Mouse (Mus musculus): ENCODE results near the gene Foxp1. TPM values are rescaled to one million over a fixed set of nuclear protein-coding genes. Genes with fewer than 3 reads are reported as not detected.

The Foxp1 gene
- total RNA-seq, 2 experiments from 2014 or later = 82.4 to 85.4 TPM

DNA sequence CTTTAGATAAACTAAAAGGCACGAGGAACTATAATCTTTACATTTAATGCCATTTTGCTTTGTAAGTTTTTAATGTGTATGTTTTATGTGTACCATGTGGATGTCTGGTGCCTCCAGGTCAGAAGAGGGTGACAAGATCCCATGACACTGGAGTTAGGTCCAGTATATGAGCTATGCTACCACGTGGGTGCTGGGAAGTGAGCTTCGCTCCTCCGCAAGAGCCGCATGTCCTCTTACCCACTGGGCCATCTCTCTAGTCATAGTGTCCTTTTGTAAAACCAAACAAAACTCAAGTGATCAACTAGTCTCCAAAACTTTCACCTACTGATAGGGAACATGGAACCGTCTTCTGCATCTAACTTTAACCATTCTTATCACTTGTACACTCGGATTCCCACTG lies 542.5 kb downstream of the Foxp1 start:
- DNase-seq = no peak

DNA sequence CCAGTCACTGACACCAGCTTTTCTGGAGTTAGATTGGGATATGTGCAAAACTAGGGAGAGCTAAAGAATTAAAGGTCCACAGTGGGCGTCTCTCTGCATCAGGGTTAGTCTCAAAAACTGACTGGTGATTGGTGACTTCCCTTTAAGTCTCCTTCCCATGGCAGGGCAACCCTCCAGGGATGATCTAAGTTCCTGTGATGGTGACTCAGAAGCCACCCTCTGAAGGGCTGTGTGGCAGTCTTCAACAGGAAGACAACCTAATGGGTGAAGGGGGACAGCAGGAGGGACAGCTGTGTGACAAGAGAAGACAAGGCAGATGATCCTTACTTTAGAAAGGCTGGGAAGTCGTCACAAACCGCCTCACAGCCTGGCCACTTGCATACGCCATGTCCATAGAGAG lies 544.7 kb downstream of the Foxp1 start:
- DNase-seq = no peak

DNA sequence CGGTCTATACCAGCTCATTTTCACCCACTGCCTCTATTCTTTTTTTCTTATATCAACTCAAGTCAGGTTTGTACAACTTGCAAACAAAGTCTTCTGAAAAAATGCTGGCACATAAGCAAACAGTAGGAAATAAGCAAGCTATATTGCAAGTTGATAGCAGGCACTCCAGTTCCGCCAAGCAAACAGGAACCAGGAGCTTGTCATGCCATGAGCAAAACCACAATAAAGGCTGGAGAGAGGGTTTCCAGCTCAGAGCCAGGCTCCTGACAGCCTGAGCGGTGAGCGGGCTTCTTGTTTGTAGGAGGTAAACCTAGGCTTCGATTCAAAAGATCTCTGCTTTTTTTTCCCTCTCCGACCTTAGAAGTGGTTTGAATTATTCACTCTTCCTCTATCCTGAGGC lies 546.6 kb downstream of the Foxp1 start:
- DNase-seq = no peak

DNA sequence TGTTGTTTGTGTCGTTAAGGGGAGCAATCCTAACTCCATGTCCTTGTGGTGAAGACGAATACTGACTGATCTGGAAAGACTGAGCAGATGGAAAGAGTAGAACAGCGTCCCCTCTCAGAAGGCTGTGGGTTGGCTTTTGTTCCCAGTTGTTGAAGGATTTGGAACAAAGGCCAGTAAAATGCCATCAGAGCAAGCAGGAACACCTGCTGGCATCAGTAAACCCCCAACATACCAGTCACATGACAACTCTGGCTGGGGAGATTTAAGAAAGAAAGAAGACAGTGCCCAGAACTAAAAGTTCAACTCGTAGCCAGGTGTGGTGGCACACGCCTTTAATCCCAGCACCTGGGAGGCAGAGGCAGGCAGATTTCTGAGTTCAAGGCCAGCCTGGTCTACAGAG lies 549.1 kb downstream of the Foxp1 start:
- DNase-seq = no peak

DNA sequence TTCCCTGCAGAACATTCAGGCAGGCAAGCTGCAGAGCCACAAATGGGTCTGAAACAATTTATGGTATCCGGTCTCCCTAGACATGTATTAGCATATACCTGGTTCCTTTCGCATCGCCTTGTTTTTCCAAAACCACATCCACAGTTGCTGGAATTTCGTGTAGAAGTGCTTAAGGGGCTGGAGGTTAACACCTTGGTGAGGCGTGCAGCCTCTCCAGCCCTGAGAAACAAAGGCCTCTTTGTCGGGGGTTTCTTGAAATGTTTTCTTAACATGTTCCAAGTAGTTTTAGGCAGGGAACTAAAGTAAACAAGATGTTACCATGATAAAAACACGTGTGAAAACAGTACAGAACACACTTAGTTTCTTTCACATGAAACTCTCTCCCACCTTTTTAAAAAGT lies 550.1 kb downstream of the Foxp1 start:
- no peak for DNase-seq

DNA sequence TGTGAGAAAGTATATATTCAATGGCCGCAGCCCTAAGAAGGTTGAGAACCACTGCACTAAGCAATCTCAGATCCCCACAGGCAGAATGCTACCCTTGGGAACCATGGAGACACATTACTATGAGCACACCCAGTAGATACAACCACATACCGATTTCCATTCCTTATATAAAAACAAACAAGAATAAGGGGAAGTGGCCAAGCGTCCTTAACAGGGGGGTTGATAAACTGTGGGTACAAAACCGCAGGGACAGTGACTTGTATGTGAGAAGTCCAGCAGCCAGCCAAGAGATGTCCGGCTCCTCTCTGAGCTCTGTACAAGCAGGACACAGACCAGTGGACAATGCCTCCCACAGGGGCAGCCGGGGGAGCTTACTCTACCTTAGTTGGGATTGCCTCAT lies 563.2 kb downstream of the Foxp1 start:
- no peak for DNase-seq

DNA sequence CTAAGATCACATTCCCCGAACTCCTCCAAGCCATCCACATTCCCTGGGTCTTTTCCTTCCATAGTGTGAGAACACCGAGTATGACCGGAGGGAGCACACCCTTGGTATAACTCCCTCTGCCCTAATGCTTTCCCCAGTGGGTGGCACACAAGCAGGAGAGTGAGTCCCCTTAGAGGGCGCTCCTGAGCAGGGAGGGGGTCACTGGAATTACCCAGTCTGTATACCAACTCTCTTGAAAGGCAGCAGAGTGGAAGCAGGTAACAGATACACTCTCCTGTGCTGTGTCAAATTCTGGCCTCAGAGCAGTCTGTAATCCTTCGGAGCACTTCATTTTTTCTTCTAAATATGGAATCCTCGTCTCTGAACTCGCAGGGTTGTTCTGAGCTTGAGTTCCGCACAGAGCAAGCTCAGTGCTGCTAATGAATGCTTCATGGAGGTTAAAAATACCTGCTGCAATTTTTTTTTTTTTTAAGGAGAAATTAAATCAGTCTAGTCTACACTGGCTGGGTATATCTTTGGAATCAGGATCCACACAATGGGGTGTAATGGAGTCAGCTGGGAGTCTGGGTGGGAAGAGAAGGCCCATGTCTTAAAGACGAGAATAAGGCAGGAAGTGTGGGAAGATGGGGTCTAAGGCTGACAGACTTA lies 565.9 kb downstream of the Foxp1 start:
- no peak for DNase-seq

DNA sequence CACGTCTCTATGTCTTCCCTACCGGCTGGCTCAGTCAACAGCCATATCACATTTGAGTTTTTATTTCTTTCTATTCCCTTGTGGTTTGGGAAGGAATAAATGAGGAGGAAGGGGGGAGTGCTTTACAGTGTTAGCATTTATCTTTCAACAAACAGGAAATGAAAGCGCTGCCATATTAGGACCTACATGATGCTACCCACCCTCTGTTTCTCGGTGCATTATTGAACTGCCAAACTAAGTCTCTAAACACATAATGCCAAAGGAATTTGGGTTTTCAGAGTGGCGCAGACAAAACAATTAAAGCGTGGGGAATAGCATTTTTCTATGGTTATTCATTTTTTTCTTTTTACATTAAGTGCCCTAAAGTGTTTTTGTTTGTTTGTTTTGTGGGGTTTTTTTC lies 566.8 kb downstream of the Foxp1 start:
- DNase-seq = no peak

DNA sequence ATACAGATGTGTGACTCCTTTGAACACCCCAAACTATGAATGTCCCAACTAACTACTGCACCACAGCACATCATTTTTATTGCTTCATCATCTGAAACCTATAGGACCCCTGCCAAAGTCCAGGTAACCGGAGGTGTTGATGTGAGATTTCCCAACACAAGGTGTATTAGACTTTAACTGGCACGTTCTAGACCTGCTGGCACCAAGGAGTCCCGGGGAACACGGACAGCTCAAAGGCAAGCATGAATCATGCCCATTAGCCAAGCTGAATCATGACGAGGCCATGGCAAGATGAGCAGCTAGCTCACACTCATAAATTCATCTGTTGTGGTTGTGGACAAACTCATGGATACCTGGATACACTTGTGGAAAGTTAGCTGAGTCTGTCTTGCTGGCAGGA lies 568.1 kb downstream of the Foxp1 start:
- no peak for DNase-seq

DNA sequence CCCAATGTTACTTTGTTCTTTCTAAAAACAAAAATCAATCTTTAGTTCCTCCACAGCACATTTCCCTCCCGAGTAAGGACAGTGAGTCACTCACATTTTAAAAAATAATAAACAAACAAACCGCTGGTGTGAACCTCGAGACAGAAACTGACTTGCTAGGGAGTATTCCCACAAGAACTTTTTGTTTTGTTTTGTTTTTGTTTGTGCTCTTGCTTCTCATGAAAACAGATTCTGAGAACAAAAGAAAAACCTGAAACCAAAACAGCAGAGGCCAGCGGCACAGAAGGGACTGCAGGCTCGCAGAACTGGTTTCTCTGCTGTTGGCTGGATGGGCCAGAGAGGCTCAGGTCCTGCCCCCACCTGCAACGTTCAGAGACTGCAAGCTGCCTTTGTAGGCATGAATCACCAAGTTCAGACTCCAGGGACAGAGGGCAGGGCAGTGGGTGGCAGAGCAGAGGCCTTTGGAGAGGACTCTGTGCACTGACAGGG lies 572.8 kb downstream of the Foxp1 start:
- DNase-seq = no peak

DNA sequence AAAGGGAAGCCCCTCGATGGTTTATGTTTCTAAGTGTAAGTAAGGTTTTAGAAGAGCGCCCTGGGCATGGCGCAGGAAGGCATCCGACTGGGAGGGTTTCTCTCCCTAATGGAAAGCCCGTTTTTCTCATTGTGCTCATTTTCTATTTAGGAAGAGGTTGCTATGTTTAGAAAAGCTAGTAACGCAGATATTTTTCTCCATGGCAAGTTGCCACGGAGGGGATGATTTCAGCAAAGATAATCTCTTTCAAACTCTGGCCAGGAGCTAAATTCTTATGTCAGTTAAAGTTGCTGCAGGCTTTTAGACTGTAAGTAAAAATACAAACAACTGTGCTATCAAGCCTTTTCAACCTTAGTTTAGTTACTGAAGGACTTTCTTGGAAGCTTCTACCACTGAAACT lies 573.2 kb downstream of the Foxp1 start:
- DNase-seq = no peak

DNA sequence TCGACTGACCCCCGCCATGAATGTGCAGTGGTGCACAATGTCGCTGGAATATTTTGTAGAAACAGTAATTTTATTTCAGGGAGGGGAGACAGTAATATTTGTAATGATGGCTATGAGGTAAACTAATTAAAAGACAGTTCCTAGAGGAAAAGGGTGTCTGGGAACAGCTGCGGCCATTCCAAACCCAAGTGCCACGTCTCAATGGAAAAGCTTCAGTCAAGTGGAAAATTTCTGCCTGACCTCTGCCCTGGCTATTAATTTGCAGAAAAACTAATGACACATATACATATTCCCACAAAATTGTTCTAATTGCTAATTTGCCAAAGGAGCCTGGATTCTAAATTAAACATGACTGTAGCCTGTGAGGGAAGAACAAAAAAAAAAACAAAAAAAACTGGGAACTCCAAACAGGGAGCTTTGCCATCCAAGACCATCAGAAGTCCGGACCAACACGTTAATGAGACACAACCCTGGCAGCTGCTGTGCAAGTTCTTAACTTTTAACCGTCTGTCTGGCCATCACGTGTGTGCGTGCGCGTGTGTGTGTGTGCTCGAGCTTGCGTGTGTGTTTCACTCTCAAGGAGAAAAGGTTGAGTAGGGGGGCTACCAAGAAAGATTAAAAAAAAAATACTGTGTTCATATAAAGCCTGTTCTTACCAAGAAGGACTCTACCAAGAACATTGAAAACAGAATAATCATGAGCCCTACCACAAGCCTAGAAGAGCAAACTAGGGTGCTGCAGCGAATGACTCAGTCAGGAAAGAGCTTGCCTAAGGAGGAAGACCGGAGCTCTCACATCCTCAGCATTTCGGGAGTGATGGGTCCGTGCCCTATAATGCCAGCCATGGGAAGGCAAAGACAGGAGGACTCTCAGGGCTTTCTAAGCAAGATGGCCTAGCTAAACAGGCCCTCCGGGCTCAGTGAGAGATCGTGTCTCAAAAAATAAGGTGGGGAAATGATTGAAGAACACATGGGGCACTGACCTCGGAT lies 574.1 kb downstream of the Foxp1 start:
- no peak for DNase-seq

DNA sequence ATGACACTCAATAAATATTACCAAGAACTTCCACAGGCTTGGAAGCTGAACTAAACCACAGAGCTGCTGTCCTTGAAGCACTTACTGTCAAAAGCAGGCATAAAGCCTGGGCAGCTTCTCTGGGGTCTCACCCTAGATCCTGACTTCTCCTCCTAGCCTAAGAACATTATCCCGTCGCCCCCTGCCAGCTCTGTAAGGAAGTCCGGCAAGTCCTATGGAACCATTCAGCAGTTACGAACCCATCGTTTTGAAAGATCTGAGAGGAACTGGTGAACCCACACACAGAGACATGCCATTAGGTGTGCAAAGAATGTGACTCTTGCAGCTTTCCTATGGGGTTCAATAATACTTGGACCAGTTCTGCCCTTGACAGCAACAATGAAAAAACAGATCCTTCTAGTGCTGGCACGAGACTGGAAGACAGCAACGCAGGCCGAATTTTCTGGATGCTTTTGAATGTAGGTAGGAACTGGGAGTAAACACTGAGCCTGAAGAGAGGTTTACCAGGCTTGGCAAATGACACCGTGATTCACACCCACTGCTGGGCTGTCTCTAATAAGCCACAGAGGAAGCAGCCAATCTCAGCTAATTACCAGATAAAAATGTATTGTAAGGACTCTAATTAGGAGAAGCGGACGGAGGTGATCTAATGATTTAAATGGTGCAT lies 574.9 kb downstream of the Foxp1 start:
- no peak for DNase-seq

DNA sequence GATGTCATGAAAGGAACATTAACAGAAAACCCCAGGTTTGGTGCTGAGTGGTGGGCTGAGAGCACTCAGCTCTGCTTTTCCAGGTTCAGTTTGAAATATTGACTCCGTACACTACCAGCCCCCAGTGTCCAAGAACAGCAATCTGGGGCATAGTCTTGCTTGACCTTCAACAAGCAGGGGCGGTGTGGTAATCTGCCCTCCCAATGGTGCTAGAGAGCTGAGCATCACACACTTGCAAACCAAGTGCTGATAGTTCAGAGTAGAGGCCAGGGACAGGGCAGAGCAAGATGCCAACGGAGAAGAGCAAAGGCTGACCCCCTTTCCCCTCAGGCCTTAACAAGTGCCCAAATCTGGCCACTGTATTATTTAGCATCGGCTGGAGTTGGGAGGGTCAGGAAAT lies 575.8 kb downstream of the Foxp1 start:
- DNase-seq = no peak

DNA sequence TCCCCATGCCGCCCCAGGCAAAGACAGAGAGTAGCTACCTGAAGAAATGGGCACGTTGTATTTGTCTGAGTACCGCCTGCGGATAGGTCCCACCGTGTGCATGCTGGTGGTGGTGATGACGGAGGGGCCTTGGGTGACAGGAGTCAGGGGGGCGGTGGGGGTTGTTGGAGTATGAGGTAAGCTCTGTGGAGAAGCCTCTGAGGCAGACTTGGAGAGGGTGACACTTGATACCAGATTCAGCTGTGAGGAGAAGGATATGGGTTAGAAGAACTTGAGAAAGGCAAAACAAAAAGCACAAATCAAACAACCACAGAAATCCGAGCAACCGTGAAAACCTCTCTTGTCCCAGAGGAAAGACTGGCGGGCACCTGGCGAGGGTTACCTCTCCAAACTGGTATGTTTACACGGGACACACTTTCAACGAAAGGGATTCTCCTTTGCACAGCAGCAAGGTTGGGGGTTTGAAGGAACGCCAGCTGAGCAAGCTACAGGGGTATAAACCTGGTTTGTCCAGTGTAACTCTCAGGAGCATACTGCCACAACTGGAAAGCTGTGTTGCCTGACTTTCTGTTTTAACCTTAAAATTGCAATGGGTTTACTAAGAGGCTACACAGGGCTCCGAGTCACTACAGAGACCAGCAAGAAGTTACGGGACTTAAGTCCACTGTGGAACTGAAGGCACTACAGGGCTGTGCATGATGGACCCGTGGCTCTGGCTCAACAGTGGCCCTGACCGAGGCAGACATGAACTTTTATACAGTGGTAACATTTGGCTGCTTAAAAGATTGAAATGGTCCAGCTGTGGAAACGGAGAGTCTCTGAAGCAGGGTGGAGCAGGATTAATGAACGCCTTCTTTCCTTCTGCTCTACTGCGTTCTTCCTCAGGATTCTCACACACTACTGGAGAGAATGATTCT lies 576.8 kb downstream of the Foxp1 start:
- no peak for DNase-seq

DNA sequence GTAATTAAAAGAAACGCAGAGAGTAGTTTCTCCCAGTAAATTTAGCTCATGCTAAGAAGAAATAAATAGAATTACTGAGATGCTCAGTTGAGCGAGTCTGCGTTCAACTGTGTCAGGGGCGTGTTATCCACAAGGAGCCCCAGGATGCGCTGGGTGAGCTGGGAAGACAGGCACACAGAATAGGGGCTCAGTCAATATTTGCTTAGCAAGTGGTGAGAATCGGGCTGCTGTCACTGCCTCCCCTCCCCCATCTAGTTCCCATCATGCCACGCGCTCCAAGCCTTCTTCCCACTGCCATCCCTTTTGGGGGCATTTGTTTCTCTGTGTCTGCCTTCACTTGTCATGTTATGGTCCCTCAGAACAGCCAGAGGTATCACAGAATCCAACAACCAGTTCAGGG lies 584.2 kb downstream of the Foxp1 start:
- no peak for DNase-seq

DNA sequence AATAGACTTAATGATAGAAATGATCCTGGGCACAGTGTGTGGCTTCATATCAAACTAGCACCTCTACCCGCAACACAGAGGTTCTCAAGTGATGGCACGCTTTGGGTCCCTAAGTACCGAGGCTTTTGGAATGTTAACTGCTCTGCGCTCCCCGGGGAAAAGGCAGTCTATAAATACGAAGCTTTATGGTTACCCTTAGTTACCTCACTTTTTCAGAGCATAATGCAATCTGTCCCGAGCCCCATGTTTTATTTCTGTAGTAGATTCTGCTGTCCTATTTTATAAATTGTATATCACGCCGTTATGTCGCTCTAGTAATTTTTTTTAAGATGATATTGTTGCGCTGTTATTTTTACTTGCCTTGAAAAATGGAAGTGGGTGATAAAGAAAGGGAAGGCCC lies 585.0 kb downstream of the Foxp1 start:
- no peak for DNase-seq

DNA sequence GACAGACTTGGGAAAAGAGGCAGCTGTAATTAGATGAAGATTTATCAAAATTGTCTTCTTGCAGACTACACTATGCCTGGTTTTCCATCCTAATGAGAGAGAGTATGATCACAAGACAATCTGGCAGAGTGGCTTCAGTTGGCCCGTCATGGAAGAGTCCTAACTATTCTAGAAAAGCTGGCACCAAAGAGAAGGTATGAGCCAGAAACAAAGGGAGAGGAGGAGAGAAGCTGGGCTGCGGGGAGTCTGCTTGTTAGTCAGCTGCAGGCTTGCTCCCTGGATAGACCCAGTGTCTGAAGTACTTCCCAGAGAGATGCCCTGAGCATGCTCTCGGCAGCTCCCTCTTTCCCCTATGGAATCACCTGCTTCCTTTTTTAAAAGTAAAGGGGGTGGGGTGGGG lies 586.1 kb downstream of the Foxp1 start:
- no peak for DNase-seq

DNA sequence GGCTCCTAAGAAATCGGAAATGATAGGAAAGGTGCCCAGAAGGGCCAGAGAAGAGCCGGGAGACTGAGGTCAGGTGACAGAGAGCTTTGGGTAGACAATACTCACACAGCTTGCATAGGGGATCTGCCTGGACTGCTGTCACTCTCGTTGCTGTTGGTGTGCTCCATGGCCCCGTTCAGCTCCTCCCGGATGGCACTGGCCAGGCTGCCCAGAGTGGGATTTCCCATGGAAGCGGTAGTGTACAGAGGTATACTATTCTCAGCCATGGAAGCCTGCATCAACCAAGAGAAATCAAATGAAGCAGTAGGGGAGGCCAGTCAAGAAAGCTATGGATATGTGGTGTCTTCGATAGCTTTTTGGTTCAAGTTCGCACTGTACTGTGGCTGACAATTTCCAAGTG lies 587.4 kb downstream of the Foxp1 start:
- no peak for DNase-seq

DNA sequence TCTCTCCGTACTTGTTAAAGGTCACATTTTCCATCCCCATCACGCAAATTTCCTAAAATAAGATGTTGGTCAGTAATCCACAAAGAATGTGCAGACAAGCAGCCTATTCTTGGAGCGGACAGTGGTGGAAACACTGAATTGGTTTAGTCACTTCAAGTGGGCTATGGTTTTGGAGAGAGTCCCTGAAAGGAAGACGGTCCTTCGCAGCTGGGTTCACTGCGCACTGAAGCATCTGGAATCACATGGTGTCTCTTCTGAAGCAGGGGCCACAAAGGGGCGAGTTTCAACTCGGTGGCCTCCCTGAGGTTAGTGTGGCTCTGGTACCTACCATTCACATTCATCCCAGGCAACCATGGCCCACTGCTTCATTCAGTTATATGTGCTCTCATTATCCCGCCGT lies 588.1 kb downstream of the Foxp1 start:
- no peak for DNase-seq

DNA sequence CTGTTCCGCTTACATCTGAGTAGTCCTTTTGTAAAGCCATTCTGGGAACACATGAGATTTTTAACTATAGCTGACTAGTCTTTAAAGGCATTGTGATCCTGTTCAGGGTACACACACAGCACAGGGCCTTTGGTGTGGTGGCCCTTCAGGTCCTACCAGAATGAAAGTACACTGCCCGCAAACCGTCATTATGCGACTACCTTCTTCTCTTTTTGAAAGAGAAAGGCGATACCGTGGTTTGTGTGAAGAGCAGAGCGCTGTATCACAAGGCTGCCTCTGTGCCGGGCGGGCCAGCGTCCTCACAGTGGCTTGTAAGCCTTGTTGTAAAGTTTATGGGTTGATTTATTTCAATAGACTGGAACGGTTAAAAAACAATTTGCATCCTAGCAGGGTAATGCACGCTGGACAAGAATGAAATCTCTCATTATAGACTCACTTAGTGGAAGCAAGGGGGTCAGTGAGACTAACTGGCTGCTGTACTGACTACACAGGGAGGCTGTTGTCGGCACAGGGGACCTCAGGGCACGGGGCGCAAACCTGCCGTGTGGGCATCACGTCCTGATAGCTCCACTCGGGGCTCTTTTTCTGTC lies 589.3 kb downstream of the Foxp1 start:
- no peak for DNase-seq

Data from layer of hippocampus, postnatal 36 days (tissue).